Mouse (Mus musculus): ENCODE results near the gene 0610040J01Rik. TPM values are rescaled to one million over a fixed set of nuclear protein-coding genes. Genes with fewer than 3 reads are reported as not detected.
A peak's percentile ranks its signal among the peaks of the same experiment; 100 is the strongest.

The 0610040J01Rik gene
- polyA plus RNA-seq, 1 experiment from 2014 or later, result 29.3 TPM

- Histone ChIP-seq H3K9ac (ENCODE audit: low read length) (peak overlapping the region; percentile 58), H3K4me3 (ENCODE audit: low read depth, low read length) (peak overlapping the region; percentile 64), H3K36me3 (ENCODE audit: control insufficient read depth, insufficient read depth, low read length) (no peaks in the 10 kb centered on the region), H3K27me3 (replicated peaks; ENCODE audit: control insufficient read depth, insufficient read depth, low read length) (peaks cover 3% of the 10 kb centered on the region; the same call in 1 of the 2 replicates), H3K27ac (ENCODE audit: low read depth) (peak overlapping the region; percentile 38), H3K4me2 (ENCODE audit: low read length) (peak overlapping the region; percentile 99), H3K9me3 (ENCODE audit: control insufficient read depth, low read length) (no peaks in the 10 kb centered on the region), H3K4me1 (replicated peaks; ENCODE audit: control insufficient read depth, insufficient read depth, low read length) (peaks cover 6% of the 10 kb centered on the region)
- ATAC-seq (replicated peaks; ENCODE audit: low FRiP score, low TSS enrichment, low read depth), result no peak
- no peak for DNase-seq (ENCODE audit: low spot score)
- WGBS, result under 1% methylated on average over 26 of the region's 26 CpGs
Observed at GRCm38 (mm10) chr5:63812509-63812865, 324 bp downstream of the 0610040J01Rik start.

GRCm38 (mm10) chr5:63816643-63817042 is 4.5 kb downstream of the 0610040J01Rik start:
- peaks cover 3% of the 10 kb centered on the region; the same call in 1 of the 2 replicates for H3K27me3 ChIP-seq (replicated peaks; ENCODE audit: control insufficient read depth, insufficient read depth, low read length)
- WGBS, result 67% methylated on average over 7 of the region's 7 CpGs
- H3K4me2 ChIP-seq (ENCODE audit: low read length), result no peak overlapping the region
- H3K27ac ChIP-seq (ENCODE audit: low read depth), result no peak overlapping the region
- H3K9me3 ChIP-seq (ENCODE audit: control insufficient read depth, low read length), result no peaks in the 10 kb centered on the region
- DNase-seq (ENCODE audit: low spot score) (no peak), ATAC-seq (replicated peaks; ENCODE audit: low FRiP score, low TSS enrichment, low read depth) (no peak)
- H3K4me3 ChIP-seq (ENCODE audit: low read depth, low read length), result no peak overlapping the region
- no peak overlapping the region for H3K9ac ChIP-seq (ENCODE audit: low read length)
- peaks cover 12% of the 10 kb centered on the region for H3K4me1 ChIP-seq (replicated peaks; ENCODE audit: control insufficient read depth, insufficient read depth, low read length)
- H3K36me3 ChIP-seq (ENCODE audit: control insufficient read depth, insufficient read depth, low read length), result no peaks in the 10 kb centered on the region

- H3K4me1 ChIP-seq (replicated peaks; ENCODE audit: control insufficient read depth, insufficient read depth, low read length), result peaks cover 12% of the 10 kb centered on the region
- H3K36me3 ChIP-seq (ENCODE audit: control insufficient read depth, insufficient read depth, low read length), result no peaks in the 10 kb centered on the region
- ATAC-seq (replicated peaks; ENCODE audit: low FRiP score, low TSS enrichment, low read depth) (no peak), DNase-seq (ENCODE audit: low spot score) (no peak)
- no peaks in the 10 kb centered on the region for H3K9me3 ChIP-seq (ENCODE audit: control insufficient read depth, low read length)
- 65% methylated on average over 5 of the region's 5 CpGs for WGBS
- no peak overlapping the region for H3K4me3 ChIP-seq (ENCODE audit: low read depth, low read length)
- no peak overlapping the region for H3K4me2 ChIP-seq (ENCODE audit: low read length)
- no peak overlapping the region for H3K9ac ChIP-seq (ENCODE audit: low read length)
- H3K27me3 ChIP-seq (replicated peaks; ENCODE audit: control insufficient read depth, insufficient read depth, low read length), result peaks cover 3% of the 10 kb centered on the region; the same call in 1 of the 2 replicates
- H3K27ac ChIP-seq (ENCODE audit: low read depth), result no peak overlapping the region
Observed at GRCm38 (mm10) chr5:63817270-63817669, 5.1 kb downstream of the 0610040J01Rik start.

GRCm38 (mm10) chr5:63818975-63819374 is 6.8 kb downstream of the 0610040J01Rik start:
- ATAC-seq (replicated peaks; ENCODE audit: low FRiP score, low TSS enrichment, low read depth) (no peak), DNase-seq (ENCODE audit: low spot score) (no peak)
- no peak overlapping the region for H3K4me3 ChIP-seq (ENCODE audit: low read depth, low read length)
- H3K27me3 ChIP-seq (replicated peaks; ENCODE audit: control insufficient read depth, insufficient read depth, low read length), result no peaks in the 10 kb centered on the region
- H3K4me2 ChIP-seq (ENCODE audit: low read length), result no peak overlapping the region
- peaks cover 14% of the 10 kb centered on the region for H3K4me1 ChIP-seq (replicated peaks; ENCODE audit: control insufficient read depth, insufficient read depth, low read length)
- no peaks in the 10 kb centered on the region for H3K36me3 ChIP-seq (ENCODE audit: control insufficient read depth, insufficient read depth, low read length)
- H3K9me3 ChIP-seq (ENCODE audit: control insufficient read depth, low read length), result no peaks in the 10 kb centered on the region
- no peak overlapping the region for H3K9ac ChIP-seq (ENCODE audit: low read length)
- 13% methylated on average over 4 of the region's 4 CpGs for WGBS
- no peak overlapping the region for H3K27ac ChIP-seq (ENCODE audit: low read depth)

- H3K4me1 ChIP-seq (replicated peaks; ENCODE audit: control insufficient read depth, insufficient read depth, low read length), result peaks cover 14% of the 10 kb centered on the region
- WGBS, result 57% methylated on average over 6 of the region's 6 CpGs
- no peak overlapping the region for H3K9ac ChIP-seq (ENCODE audit: low read length)
- H3K36me3 ChIP-seq (ENCODE audit: control insufficient read depth, insufficient read depth, low read length), result no peaks in the 10 kb centered on the region
- no peak for ATAC-seq (replicated peaks; ENCODE audit: low FRiP score, low TSS enrichment, low read depth)
- no peak overlapping the region for H3K4me3 ChIP-seq (ENCODE audit: low read depth, low read length)
- H3K4me2 ChIP-seq (ENCODE audit: low read length), result no peak overlapping the region
- H3K27me3 ChIP-seq (replicated peaks; ENCODE audit: control insufficient read depth, insufficient read depth, low read length), result no peaks in the 10 kb centered on the region
- H3K27ac ChIP-seq (ENCODE audit: low read depth), result no peak overlapping the region
- no peak for DNase-seq (ENCODE audit: low spot score)
- no peaks in the 10 kb centered on the region for H3K9me3 ChIP-seq (ENCODE audit: control insufficient read depth, low read length)
Observed at GRCm38 (mm10) chr5:63819519-63819918, 7.4 kb downstream of the 0610040J01Rik start.

- H3K27ac ChIP-seq (ENCODE audit: low read depth), result no peak overlapping the region
- 87% methylated on average over 5 of the region's 5 CpGs for WGBS
Observed at GRCm38 (mm10) chr5:63821176-63821575, 9.0 kb downstream of the 0610040J01Rik start.

GRCm38 (mm10) chr5:63821860-63822259 is 9.7 kb downstream of the 0610040J01Rik start:
- DNase-seq (ENCODE audit: low spot score) (no peak), ATAC-seq (replicated peaks; ENCODE audit: low FRiP score, low TSS enrichment, low read depth) (no peak)
- H3K9me3 ChIP-seq (ENCODE audit: control insufficient read depth, low read length), result no peaks in the 10 kb centered on the region
- no peak overlapping the region for H3K4me3 ChIP-seq (ENCODE audit: low read depth, low read length)
- H3K27me3 ChIP-seq (replicated peaks; ENCODE audit: control insufficient read depth, insufficient read depth, low read length), result no peaks in the 10 kb centered on the region
- H3K4me1 ChIP-seq (replicated peaks; ENCODE audit: control insufficient read depth, insufficient read depth, low read length), result peaks cover 20% of the 10 kb centered on the region
- WGBS, result 68% methylated on average over 8 of the region's 8 CpGs
- no peak overlapping the region for H3K9ac ChIP-seq (ENCODE audit: low read length)
- H3K27ac ChIP-seq (ENCODE audit: low read depth), result no peak overlapping the region
- H3K36me3 ChIP-seq (ENCODE audit: control insufficient read depth, insufficient read depth, low read length), result no peaks in the 10 kb centered on the region
- H3K4me2 ChIP-seq (ENCODE audit: low read length), result no peak overlapping the region

More at GRCm38 (mm10) chr5:63821176-63821575, 9.0 kb downstream of the 0610040J01Rik start:
- no peak for ATAC-seq (replicated peaks; ENCODE audit: low FRiP score, low TSS enrichment, low read depth)
- H3K4me2 ChIP-seq (ENCODE audit: low read length), result no peak overlapping the region
- H3K4me1 ChIP-seq (replicated peaks; ENCODE audit: control insufficient read depth, insufficient read depth, low read length), result peaks cover 14% of the 10 kb centered on the region
- no peaks in the 10 kb centered on the region for H3K36me3 ChIP-seq (ENCODE audit: control insufficient read depth, insufficient read depth, low read length)
- no peak overlapping the region for H3K4me3 ChIP-seq (ENCODE audit: low read depth, low read length)
- H3K9me3 ChIP-seq (ENCODE audit: control insufficient read depth, low read length), result no peaks in the 10 kb centered on the region
- no peak overlapping the region for H3K9ac ChIP-seq (ENCODE audit: low read length)
- H3K27me3 ChIP-seq (replicated peaks; ENCODE audit: control insufficient read depth, insufficient read depth, low read length), result no peaks in the 10 kb centered on the region
- no peak for DNase-seq (ENCODE audit: low spot score)

- Histone ChIP-seq H3K4me2 (ENCODE audit: low read length) (0 out of 2 replicates have a peak overlapping the region, but pooled peaks have one; percentile 13), H3K4me1 (replicated peaks; ENCODE audit: control insufficient read depth, insufficient read depth, low read length) (peaks cover 23% of the 10 kb centered on the region; the same call in 1 of the 2 replicates), H3K27ac (ENCODE audit: low read depth) (peak overlapping the region; percentile 47), H3K9ac (ENCODE audit: low read length) (no peak overlapping the region), H3K27me3 (replicated peaks; ENCODE audit: control insufficient read depth, insufficient read depth, low read length) (no peaks in the 10 kb centered on the region), H3K4me3 (ENCODE audit: low read depth, low read length) (no peak overlapping the region), H3K36me3 (ENCODE audit: control insufficient read depth, insufficient read depth, low read length) (no peaks in the 10 kb centered on the region), H3K9me3 (ENCODE audit: control insufficient read depth, low read length) (no peaks in the 10 kb centered on the region)
- DNase-seq (ENCODE audit: low spot score) (no peak), ATAC-seq (replicated peaks; ENCODE audit: low FRiP score, low TSS enrichment, low read depth) (peak; percentile 81)
- WGBS, result 50% methylated on average over 10 of the region's 10 CpGs
Observed at GRCm38 (mm10) chr5:63823362-63824332, 11.5 kb downstream of the 0610040J01Rik start.

All from intestine, embryonic 14.5 days (tissue).